Mouse (Mus musculus): ENCODE measurements at regions not wholly inside any gene's neighbourhood (a gene's known extent, or its start where the extent isn't known, plus 50 kb on each side); places are given as distances from the start of the nearest gene placed in this dataset.

DNA sequence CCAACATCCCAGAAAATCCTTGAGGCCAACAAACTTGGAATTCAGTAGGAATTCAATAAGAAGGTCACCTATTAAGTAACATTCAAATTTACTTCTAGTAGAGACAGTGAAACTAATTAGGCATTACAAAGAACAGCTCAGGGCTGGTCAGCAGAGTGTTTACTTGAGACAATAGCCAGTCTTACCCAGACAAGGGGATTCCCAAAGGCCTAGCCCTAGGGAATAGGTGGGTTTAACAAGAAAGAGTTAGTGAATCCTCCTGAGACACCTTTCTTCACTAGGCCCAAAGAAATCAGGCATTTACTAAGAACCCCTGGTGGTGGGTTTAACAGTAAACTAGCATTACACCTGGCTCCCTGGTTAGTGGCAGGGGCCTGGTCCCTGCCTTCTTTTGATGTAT is 597.7 kb upstream of the Cdh9 start:
- TF ChIP-seq EP300 (IDR thresholded peaks at IDR 0.05; ENCODE audit: low read depth) = no peak
- no peak for TF ChIP-seq CTCF (IDR thresholded peaks at IDR 0.05; ENCODE audit: low read depth)

Measured in liver, postnatal 0 days (tissue).